Mouse (Mus musculus) left cerebral cortex, adult 11 months (tissue): Measurements from ENCODE around the gene Itgad.

Source experiments
- DNase-seq: peaks from one replicate; pipeline ENCODE4 v3.0.0; 2022; ENCODE audit warnings: low spot score

Gene Itgad

DNA sequence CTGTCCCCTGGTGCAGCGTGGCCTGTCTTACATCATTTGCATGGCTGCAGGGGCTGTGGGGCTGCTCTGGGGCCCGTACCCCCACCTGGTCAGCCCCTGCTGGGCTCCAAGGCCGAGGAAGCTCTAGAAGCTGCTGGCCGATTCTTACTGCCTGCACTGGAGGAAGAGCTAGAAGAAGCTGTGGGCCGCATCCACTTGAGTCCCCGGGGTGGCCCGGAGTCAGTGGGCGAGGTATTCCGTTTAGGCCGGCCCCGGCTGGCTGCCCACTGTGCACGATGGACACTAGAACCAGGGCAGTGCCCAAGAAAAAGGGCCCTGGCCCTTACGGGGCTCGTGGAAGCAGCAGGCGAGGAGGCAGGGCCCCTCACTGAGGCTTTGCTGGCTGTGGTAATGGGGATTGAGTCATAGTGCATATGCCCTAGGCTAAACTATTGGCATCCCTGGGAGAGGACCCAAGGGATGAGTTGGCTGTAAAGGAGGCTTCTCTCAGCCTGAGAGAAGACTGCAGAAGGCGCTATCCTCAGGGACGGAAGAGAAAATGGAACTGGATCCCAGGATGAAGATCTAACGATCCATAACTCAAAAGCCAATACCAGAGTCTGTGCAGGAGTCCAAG, 90.3 kb downstream of the Itgad start:
- no peak for DNase-seq

DNA sequence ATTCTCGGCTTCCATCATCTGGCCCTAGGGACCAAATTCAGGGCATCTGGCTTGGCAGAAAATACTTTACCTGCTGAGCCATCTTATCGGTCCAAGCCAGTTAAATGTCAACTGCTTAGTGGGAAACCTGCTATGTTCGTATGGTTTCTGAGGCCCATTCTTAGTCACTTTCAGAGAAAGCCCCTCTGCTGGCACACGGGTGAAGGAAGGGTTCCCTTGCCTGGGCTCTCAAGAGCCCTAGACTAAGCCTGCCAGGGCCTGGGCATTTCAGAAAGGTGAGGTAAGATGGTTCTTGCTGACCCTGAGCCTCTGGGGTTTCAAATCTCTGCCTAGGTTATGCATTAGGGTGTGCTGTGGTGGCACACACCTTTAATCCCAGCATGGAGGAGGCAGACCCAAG, 91.4 kb downstream of the Itgad start:
- no peak for DNase-seq

DNA sequence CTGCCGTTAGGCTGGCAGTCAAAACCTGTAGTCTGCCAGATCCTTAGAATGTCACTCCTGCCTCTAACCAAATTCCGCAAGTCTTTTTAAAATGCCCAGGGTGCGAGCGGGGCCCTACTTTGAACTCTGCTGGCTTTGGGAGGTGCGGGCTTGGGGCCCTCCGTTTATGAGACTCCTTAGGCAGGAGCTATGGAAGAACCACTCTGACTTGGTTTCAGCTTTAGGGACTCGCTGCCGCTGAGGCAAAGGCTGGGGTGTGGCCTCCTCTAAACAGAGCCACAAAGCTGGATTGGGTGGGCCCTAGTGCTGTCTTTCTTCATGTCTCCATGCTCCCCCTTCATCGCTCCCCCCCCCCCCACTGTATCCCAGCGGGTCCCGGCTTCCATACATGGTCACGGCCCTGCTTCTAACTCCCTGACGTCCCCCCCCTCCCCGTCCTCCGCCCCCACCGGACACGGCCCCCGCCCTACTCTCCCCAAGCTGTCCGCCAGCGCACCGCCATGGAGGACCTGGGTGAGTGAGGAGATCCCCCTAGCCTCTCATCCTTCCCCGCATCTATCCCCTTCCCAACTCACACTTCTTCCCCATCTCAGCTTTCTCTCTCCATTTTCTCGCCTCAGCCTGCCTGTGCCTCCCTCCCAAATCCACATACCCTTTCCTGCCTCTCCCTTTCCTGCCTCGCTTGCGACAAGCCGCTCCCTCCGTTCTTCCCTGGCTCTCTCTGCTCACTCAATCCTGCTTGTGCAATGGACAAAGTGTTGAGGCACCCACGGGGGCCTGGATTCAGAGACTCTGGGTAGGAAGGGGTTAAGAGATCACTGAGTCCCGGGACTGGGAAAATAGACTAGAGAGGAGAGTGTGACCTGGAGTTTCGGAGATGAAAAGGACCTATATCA, 92.6 kb downstream of the Itgad start, which contains the start of gene Tgfb1i1:
Gene Tgfb1i1, plus strand, starts transcription at position 317 of the 896 bp plus-strand sequence.
- DNase-seq: no peak

DNA sequence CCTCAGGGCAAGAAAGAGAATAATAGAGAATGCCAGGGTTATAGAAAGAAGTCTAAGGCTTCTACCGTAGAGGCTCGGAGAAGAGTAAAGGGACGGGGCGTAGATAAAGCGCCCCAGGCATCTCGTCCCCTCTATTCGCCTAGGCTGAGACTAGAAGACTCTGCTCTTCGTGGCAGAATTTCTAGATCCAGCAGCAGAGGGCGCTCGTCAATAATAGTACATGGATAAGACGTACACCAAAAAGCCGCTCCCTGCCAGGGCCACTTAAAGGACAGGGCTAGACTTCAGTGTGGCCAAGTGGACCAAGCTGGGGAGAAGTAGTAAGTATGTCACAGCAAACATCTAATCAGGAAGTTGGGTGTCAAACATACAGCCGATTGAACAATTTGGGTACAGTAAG, 93.3 kb downstream of the Itgad start:
- DNase-seq: no peak

DNA sequence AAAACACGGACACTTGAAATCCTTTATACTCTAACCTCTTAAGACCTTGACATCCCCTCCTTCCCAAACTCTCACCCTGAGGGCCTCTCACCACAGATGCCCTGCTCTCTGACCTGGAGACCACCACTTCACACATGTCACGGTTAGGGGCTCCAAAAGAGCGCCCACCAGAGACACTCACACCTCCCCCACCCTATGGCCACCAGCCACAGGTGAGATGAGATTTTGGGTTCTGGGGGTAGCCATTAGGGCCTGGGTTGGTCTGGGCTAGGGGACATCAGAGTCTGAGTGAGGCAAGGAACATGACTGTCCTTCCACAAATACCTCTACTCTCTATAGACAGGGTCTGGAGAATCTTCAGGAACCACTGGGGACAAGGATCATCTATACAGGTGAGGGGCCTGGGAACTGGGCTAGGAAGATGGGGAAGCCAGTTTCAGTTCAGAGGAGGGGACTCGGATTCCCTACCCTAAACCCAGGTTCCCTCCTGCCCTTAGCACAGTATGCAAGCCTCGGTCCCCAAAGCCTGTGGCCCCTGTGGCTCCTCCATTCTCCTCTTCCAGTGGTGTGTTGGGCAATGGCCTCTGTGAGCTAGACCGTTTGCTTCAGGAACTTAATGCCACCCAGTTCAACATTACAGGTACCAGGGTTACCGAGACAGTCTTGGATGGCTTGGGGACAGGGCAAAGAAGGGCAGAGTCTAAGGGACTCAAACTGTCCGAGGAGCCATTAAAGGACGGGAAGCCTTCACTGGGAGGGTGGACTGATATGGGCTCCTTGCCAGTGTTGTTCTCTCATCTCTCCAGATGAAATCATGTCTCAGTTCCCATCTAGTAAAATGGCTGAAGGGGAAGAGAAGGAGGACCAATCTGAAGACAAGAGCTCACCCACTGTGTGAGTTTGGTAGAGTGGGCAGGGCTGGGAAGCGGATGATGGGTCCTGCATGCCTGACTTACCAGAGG, 94.2 kb downstream of the Itgad start:
- no peak for DNase-seq

DNA sequence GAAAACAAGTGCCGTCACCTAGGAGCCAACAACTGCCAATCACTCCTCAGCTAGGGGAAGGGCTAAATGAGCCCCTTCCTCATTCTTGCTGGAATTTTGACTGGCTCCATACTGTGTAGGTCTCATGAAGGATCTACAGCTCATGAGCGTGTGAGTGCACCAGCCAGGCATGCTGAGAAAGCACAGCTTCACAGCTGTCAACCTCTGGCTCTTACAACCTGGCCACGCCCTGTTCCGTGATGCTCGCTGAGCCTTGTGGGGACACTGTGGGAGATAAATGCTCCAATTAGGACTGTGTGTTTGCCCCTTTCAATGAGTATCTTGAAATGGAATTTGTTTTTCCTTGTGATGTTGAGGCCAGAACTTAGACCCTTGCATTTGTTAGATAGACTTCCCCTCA, 95.8 kb downstream of the Itgad start:
- no peak for DNase-seq

DNA sequence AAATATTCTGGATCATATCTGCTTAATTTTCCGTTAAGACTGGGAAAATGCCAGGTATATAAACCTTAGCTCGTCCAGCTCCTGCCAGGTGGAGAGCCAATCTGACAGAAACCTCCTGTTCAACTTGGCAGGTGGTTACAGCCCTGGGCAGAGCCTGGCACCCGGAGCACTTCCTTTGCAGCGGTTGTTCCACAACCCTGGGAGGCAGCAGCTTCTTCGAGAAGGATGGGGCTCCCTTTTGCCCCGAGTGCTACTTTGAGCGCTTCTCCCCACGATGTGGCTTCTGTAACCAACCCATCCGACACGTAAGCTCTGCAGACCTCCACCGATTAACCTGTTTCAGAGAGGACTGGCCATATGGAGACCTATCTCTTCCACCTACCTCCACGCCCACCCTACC, 97.8 kb downstream of the Itgad start:
- no peak for DNase-seq

DNA sequence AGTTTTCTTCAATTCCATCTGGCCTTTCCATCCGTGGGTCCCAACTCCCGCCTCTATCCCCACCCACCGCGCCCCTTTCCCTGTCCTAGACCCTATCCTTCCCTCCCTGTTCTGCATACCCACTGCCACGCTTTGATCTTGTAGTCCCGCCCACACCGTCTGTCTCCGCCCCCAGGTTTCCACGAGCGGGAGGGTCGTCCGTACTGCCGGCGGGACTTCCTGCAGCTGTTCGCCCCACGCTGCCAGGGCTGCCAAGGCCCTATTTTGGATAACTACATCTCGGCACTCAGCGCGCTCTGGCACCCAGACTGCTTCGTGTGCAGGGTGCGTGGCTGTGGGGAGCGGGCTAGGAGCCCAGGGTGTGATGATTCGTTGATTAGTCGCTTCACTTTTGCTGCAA, 98.4 kb downstream of the Itgad start:
- peak; percentile 56 for DNase-seq

DNA sequence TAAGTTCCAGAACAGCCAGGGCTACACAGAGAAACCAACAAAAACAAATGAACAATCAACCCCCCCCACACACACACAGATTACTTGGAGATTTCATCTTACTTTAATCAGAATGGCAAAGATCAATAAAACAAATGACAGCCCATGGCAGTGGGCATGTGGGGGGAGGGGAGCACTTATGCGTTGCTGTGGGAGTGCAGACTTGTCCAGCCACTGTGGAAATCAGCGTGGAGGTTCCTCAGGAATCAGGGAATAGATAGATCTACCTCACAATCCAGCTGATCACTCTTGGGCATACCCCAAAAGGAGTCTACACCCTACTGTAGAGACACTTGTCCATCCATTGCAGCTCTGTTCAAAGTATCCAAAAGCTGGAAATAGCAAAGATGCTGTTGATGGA, 100.8 kb downstream of the Itgad start:
- DNase-seq: no peak

DNA sequence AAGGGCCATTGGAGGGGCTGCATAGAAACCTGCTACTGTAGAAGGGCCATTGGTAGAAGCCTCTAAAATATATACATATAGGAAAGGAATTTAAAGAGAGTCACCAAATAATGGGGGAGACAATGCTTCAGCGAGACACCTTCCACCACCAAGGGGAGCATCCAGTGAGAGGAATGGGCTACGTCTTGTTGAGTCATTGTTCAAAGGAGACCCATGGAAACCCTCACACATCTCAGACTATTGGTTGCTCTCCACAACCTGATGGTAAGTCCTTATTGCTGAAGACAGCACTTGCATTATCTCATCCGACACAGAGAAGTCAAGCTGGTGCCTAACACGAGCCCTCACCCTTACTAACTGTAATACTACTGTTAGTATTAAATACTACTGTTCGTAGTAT, 101.6 kb downstream of the Itgad start:
- DNase-seq: no peak

DNA sequence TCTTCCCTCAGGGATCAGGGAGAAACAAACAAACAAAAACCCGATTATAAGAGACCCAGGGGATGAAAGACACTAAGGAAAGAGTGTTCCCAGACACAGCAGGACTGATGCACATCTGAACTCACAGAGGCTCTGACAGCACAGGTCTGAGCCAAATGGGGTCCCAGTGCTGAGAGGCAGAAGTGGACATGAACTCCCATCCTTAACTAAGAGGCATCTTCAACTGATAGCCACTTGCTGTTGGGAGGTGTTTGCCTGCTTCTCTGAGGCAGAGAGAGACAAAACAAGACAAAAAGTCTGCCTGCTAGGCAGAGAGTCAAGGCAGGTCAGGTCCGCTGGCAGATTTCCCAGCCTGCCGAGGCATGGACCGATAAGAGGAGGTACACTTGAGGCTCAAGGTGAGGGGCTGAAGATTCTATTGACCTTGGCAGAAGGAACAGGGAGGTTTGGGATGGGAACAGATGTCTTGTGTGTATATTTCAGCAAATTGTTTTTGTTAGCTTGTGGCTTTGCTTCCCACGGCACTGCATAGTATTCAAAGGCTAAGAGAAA, 102.7 kb downstream of the Itgad start:
- no peak for DNase-seq

DNA sequence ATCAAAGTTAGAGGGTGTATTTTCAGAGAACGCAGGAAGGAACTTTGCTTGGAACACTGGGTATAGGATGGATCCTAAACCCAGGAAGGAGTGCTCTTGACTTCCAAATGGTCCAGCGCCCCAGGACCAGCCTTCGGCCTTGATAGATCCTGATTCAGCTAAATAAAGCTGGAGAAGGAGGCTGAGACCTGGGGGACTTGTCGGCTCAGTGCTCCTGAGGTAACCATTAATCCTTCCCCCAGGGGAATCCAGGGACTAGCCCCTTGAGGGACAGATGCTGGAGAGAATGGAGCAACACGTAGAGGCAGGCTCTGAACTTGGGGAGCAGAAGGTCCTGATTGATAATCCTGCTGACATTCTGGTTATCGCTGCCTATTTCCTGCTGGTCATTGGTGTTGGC, 111.2 kb downstream of the Itgad start, which contains the start of gene Slc5a2:
Gene Slc5a2, plus strand, starts transcription at position 247 of the 400 bp plus-strand sequence.
- no peak for DNase-seq

DNA sequence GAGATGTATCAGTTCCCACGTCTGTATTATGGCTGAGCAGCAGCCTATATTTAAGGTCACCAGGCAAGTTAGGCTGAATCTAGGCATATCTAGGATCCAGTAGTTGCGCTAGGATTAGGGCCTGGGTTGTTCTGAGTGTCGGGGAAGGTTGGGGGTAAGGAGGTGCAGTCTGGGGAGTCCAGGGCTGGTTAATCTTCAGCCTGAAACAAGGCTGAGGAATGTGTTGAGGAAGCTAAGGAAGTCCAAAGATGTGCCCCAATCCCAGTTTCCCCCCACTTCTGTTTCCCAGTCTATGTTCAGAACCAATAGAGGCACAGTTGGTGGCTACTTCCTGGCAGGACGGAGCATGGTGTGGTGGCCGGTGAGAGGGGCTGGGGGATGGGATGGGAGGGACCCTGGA, 111.9 kb downstream of the Itgad start:
- DNase-seq: no peak

DNA sequence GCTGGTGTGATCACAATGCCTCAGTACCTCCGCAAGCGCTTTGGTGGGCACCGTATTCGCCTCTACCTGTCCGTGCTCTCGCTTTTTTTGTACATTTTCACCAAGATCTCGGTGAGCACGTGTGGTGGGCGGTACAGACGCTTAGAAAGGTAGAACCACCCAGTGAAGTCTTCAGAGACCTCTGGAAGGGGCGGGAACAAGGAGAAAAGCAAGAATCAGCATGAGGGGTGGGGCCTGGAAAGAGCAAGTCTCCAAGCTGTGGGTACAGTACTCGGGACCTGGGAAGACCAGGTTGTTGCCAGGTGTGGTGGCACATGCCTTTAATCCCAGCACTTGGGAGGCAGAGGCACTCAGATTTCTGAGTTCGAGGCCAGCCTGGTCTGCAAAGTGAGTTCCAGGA, 113.2 kb downstream of the Itgad start:
- no peak for DNase-seq

DNA sequence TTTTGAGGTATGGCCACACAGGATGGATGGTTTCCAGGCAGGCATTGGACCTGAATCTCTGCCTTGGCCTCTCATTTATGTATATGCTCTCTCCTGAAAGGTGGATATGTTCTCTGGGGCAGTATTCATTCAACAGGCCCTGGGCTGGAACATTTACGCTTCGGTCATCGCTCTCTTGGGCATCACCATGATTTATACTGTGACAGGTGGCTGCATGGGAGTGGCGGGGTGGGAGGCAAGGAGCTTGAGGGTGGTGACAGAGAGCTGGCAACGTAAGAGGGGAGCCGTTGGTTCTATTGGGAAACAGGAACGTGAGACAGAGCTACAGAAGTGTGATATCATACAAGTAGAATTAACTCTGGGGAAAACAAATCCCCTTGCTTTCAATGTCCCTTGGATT, 113.6 kb downstream of the Itgad start:
- no peak for DNase-seq

DNA sequence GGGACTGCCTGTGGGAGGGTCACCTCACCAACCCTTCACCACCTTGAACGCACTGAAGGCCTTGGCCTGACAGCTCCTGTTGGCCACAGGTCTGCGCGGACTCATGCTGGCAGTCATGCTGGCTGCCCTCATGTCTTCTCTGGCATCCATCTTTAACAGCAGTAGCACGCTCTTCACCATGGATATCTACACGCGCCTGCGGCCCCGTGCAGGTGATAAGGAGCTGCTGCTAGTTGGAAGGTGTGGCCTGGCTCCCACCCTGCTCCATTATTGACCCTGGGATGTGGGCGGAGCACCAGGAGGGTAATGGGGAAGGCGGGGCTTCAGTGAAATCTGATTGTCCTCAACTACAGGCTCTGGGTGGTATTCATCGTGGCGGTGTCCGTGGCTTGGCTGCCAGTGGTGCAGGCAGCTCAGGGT, 116.3 kb downstream of the Itgad start:
- DNase-seq: no peak

DNA sequence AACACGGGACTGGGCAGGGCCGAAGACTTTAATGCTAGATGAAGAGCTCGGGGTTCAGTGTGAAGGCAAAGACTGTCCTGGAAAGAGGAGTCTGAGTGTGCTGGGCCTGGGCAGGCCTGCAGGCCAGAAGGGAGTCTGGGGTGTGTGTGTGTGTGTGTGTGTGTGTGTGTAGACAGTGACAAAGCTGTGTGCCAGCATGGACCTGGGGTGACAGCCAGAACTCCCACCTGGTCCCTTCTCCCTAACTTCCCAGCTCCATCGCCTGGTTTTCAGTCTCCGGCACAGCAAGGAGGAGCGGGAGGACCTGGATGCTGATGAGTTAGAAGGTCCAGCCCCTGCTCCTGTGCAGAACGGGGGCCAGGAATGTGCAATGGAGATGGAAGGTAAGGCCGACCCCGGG, 117.3 kb downstream of the Itgad start:
- no peak for DNase-seq
